Mouse (Mus musculus): ENCODE data around the gene Rere.

- TF ChIP-seq MAFK (IDR thresholded peaks at IDR 0.05; ENCODE audit: insufficient read depth, low read depth, low read length) (no peak), CHD2 (IDR thresholded peaks at IDR 0.05; ENCODE audit: low read depth, low read length) (no peak), ZNF384 (IDR thresholded peaks at IDR 0.05; ENCODE audit: low read depth, low read length) (no peak), HCFC1 (IDR thresholded peaks at IDR 0.05; ENCODE audit: borderline replicate concordance, insufficient read depth, low read length) (no peak), ZC3H11A (IDR thresholded peaks at IDR 0.05; ENCODE audit: borderline replicate concordance, low read depth, low read length) (no peak)
These were observed 177.8 kb downstream of the Rere start for GRCm38 (mm10) chr4:150459022-150459794.
